Mouse (Mus musculus) embryonic facial prominence, embryonic 14.5 days (tissue): ENCODE measurements around the gene Ptbp3. TPM values are rescaled to one million over a fixed set of nuclear protein-coding genes. Genes with fewer than 3 reads are reported as not detected.

Experiments
- ATAC-seq: fragments of 200-750 bp; cut with Nextera tagmentation; 2 replicates; pipeline ENCODE4 v1.8.0; 2017; ENCODE audit warnings: low read depth, moderate number of reproducible peaks, moderate TSS enrichment
- DNase-seq: peaks from one replicate; pipeline ENCODE4 v3.0.0-alpha.2; 2015; ENCODE audit warnings: low spot score
- H3K27ac ChIP-seq: fragments of 300-500 bp; sonication (generic); replicated peaks from 2 replicates; pipeline ENCODE4 v1.5.1; 2014; ENCODE audit warnings: low read depth, mild to moderate bottlenecking, low read length, moderate library complexity
- H3K27me3 ChIP-seq: fragments of 300-500 bp; sonication (generic); replicated peaks from 2 replicates; pipeline ENCODE4 v1.6.1; 2014; ENCODE audit warnings: low read length; ENCODE audit not compliant: control insufficient read depth, insufficient read depth
- H3K36me3 ChIP-seq: fragments of 300-500 bp; sonication (generic); 2 replicates; pipeline ENCODE4 v1.6.1; 2014; ENCODE audit warnings: low read length, mixed read lengths; ENCODE audit not compliant: control insufficient read depth, insufficient read depth
- H3K4me1 ChIP-seq: fragments of 300-500 bp; sonication (generic); 2 replicates; pipeline ENCODE4 v1.6.1; 2014; ENCODE audit warnings: antibody characterized with exemption, low read length; ENCODE audit not compliant: control insufficient read depth, insufficient read depth
- H3K4me2 ChIP-seq: fragments of 300-500 bp; sonication (generic); 2 replicates; pipeline ENCODE4 v1.6.1; 2014; ENCODE audit warnings: low read depth, mild to moderate bottlenecking, low read length, moderate library complexity, mixed read lengths
- H3K4me3 ChIP-seq: fragments of 300-500 bp; sonication (generic); 2 replicates; pipeline ENCODE4 v1.5.1; 2014; ENCODE audit warnings: low read depth, mild to moderate bottlenecking, low read length
- H3K9ac ChIP-seq: fragments of 300-500 bp; sonication (generic); 2 replicates; pipeline ENCODE4 v1.6.1; 2014; ENCODE audit warnings: low read depth, mild to moderate bottlenecking, low read length, moderate library complexity, mixed read lengths
- H3K9me3 ChIP-seq: fragments of 300-500 bp; sonication (generic); 2 replicates; pipeline ENCODE4 v1.6.1; 2016; ENCODE audit warnings: low read length; ENCODE audit not compliant: control insufficient read depth
- WGBS: fragments of 180-500 bp; shearing (Covaris S2); extraction: QIAGEN DNeasy Blood & Tissue Kit; methylation state at CpG from one replicate; pipeline ENCODE4 v1.1.7; 2014; 5-methylcytosine and 5-hydroxymethylcytosine counted together
- polyA plus RNA-seq: library from polyadenylated mRNA; unstranded; fragments of >200 nt; fragmentation: Nextera tagmentation; extraction: Ambion mirVana; gene quantifications from 2 replicates; pipeline ENCODE4 v1.2.1, GENCODE M21; 2014

Ptbp3 gene
- 53.0 and 55.5 TPM in 2 replicates for polyA plus RNA-seq

GRCm38 (mm10) chr4:59549175-59549976 lies at the start of gene Ptbp3:
Ptbp3 (minus strand) TSS chr4:59549364.
- H3K9ac ChIP-seq = peak within 1 kb of the TSS; percentile 88
- ATAC-seq (peak; percentile 94), DNase-seq (peak; percentile 95)
- H3K27ac ChIP-seq = peak within 1 kb of the TSS; percentile 92
- H3K4me2 ChIP-seq = peak within 1 kb of the TSS; percentile 85
- no peaks in the 10 kb centered on the region for H3K36me3 ChIP-seq
- H3K4me1 ChIP-seq = peaks cover 18% of the 10 kb centered on the region
- no peaks in the 10 kb centered on the region for H3K9me3 ChIP-seq
- H3K27me3 ChIP-seq = no peaks in the 10 kb centered on the region
- WGBS = 0% methylated on average over 16 of the region's 83 CpGs
- H3K4me3 ChIP-seq = peak within 1 kb of the TSS; percentile 79

DNA sequence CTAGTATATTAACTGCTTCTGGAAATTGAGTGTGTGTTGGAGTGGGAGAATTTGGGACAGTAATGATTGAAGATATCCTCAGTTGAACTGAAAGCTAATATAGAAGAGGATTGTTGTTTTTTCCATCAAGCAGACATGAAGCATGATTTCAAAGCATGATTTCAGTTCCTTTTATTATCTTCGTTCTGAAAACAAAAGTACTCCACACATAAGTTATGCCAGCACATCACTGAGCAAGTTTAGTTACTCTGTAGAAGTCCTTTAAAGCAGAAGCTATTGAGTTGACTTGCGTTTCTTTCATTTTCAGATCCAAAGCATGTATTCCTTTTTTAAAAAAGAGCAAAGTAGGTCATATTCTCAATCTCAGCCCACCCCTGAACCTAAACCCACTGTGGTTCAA lies 47.4 kb upstream of the Ptbp3 start:
- Histone ChIP-seq H3K9ac (no peak overlapping the region), H3K4me2 (no peak overlapping the region), H3K27me3 (no peaks in the 10 kb centered on the region), H3K4me3 (no peak overlapping the region), H3K4me1 (no peaks in the 10 kb centered on the region), H3K36me3 (peaks cover 7% of the 10 kb centered on the region; the same call in 1 of the 2 replicates), H3K27ac (no peak overlapping the region), H3K9me3 (no peaks in the 10 kb centered on the region)
- ATAC-seq (no peak), DNase-seq (no peak)
- WGBS = 87% methylated on average over 2 of the region's 2 CpGs

GRCm38 (mm10) chr4:59594614-59595013 lies 45.5 kb upstream of the Ptbp3 start:
- no peak overlapping the region for H3K4me3 ChIP-seq
- no peaks in the 10 kb centered on the region for H3K9me3 ChIP-seq
- ATAC-seq (no peak), DNase-seq (no peak)
- H3K9ac ChIP-seq = no peak overlapping the region
- H3K27me3 ChIP-seq = no peaks in the 10 kb centered on the region
- peaks cover 7% of the 10 kb centered on the region; the same call in 1 of the 2 replicates for H3K36me3 ChIP-seq
- no peak overlapping the region for H3K4me2 ChIP-seq
- 61% methylated on average over 2 of the region's 2 CpGs for WGBS
- H3K27ac ChIP-seq = no peak overlapping the region
- H3K4me1 ChIP-seq = no peaks in the 10 kb centered on the region

GRCm38 (mm10) chr4:59587872-59588226 lies 38.7 kb upstream of the Ptbp3 start:
- Histone ChIP-seq H3K36me3 (no peaks in the 10 kb centered on the region), H3K4me2 (no peak overlapping the region), H3K27me3 (no peaks in the 10 kb centered on the region), H3K27ac (no peak overlapping the region), H3K4me3 (no peak overlapping the region), H3K9me3 (no peaks in the 10 kb centered on the region), H3K4me1 (no peaks in the 10 kb centered on the region), H3K9ac (no peak overlapping the region)
- WGBS = 94% methylated on average over 1 of the region's 1 CpGs
- DNase-seq = no peak
- no peak for ATAC-seq

DNA sequence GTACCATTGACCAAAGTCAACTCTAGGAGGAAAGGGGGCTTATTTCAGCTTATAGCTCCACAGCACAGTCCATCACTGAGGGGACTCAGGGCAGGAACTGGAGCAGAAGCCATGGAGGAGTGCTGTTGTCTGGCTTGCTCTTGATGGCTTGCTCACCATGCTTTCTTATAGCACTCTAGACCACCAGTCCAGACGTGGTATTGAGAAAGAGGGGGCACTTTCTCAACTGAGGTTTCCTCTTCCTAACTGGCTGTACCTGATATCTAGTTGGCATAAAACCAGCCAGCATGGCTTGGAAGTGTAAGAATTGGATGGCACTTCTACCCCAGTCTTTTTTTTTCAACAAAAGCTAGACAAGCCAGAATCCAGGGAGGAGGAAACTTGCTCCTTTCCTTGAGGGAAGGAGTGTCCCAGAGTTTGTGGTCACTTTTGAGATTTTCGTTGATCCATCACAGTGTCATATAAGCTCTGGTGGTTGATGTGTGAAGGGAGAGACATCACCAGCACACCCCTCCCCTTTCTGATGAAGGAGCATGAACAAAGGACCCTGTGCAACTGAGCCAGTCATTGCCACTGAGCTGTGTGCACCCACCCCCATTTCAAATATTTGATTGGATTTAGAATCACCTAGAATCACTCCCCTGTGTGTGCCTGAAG lies 38.2 kb upstream of the Ptbp3 start:
- Histone ChIP-seq H3K27me3 (no peaks in the 10 kb centered on the region), H3K9ac (no peak overlapping the region), H3K9me3 (no peaks in the 10 kb centered on the region), H3K4me2 (no peak overlapping the region), H3K27ac (no peak overlapping the region), H3K4me1 (no peaks in the 10 kb centered on the region), H3K4me3 (no peak overlapping the region), H3K36me3 (no peaks in the 10 kb centered on the region)
- ATAC-seq = no peak
- WGBS = 71% methylated on average over 2 of the region's 2 CpGs
- DNase-seq = no peak

GRCm38 (mm10) chr4:59585097-59585496 lies 35.9 kb upstream of the Ptbp3 start:
- H3K27ac ChIP-seq = no peak overlapping the region
- DNase-seq = no peak
- no peak overlapping the region for H3K4me3 ChIP-seq
- no peak overlapping the region for H3K9ac ChIP-seq
- H3K4me2 ChIP-seq = no peak overlapping the region
- H3K36me3 ChIP-seq = no peaks in the 10 kb centered on the region
- no peaks in the 10 kb centered on the region for H3K27me3 ChIP-seq
- H3K4me1 ChIP-seq = no peaks in the 10 kb centered on the region
- ATAC-seq = no peak
- no peaks in the 10 kb centered on the region for H3K9me3 ChIP-seq
- WGBS = 80% methylated on average over 5 of the region's 5 CpGs

DNA sequence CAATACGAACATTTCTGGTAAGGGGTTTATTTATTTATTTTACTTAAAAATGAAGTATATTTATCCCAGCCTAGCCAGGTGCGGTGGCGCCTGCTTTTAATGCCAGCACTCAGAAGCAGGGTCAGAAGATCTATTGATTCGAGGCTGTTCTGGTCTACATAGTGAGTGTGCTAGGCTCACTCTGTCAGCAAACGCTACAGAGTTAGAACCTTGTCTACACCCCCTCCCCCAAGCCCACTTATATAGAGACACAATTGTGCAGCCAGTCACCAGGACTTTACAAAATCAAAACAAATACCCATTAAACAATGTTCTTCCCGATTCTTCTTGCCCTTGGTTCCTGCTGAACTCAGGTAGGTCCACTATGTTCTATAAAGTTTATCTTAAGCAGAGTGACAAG lies 33.0 kb upstream of the Ptbp3 start:
- ATAC-seq (no peak), DNase-seq (no peak)
- peak overlapping the region; percentile 78 for H3K4me3 ChIP-seq

DNA sequence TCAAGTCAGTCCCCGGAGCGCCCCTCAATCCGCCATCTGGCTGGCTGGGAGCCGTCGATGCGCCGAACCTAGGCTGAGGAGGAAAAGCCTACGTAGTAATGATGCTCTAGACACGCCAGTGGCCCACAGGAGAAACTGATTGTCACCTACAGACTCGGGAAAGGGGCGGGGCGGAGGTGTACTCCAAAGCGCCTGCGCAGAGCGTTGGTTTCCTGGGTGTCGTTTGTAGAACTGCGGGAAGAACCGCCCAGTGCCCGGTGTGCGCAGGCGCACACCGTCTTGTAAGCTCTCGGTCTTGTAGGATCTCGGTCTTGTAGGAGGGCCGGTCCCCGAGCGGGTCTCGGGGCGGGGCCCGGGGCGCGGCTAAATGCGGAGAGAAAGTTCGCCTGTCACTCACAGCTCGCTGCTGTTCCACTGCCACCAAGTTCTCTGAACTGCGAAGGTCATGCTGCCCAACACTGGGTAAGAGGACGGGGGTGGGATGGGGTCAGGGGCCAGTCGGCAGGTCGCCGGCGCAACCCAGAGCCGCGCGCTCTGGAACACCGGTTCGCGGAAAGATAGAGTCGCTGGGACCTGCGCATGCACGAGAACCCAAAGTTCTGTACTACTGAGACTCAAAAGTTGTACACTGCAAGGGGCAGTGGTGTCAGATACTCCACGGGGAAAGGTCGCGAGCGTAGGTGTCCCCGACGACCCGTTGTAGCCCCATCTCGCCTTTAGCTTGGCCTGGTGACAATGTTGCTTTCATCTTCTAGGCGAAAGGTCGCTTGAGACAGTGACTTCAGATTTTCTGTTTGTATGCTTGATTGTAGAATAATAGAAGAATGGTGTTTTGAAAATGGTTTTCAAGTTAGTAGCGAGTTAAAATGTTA lies 32.4 kb upstream of the Ptbp3 start, which contains the start of gene Hsdl2:
Gene Hsdl2, plus strand, starts transcription at position 250 of the 872 bp plus-strand sequence.
- H3K36me3 ChIP-seq = no peaks in the 10 kb centered on the region
- no peaks in the 10 kb centered on the region for H3K4me1 ChIP-seq
- ATAC-seq = peak; percentile 97
- H3K9me3 ChIP-seq = no peaks in the 10 kb centered on the region
- WGBS = under 1% methylated on average over 42 of the region's 61 CpGs
- H3K27me3 ChIP-seq = no peaks in the 10 kb centered on the region
- peak within 1 kb of the TSS; percentile 78 for H3K4me3 ChIP-seq
- peak; percentile 100 for DNase-seq
- peak within 1 kb of the TSS; percentile 74 for H3K4me2 ChIP-seq
- H3K27ac ChIP-seq = peak within 1 kb of the TSS; percentile 90
- peak within 1 kb of the TSS; percentile 77 for H3K9ac ChIP-seq

More for the DNA sequence above, 33.0 kb upstream of the Ptbp3 start:
- Histone ChIP-seq H3K36me3 (no peaks in the 10 kb centered on the region), H3K9ac (peak overlapping the region; percentile 77), H3K4me2 (peak overlapping the region; percentile 74), H3K9me3 (no peaks in the 10 kb centered on the region), H3K27me3 (no peaks in the 10 kb centered on the region), H3K4me1 (no peaks in the 10 kb centered on the region), H3K27ac (no peak overlapping the region)
- WGBS = 18% methylated on average over 6 of the region's 6 CpGs
